Mouse (Mus musculus) retina, adult 2 months (tissue): ENCODE results near the gene 4930522H14Rik.

Experiments
- DNase-seq: peaks from one replicate; pipeline ENCODE4 v3.0.0-alpha.2; 2012; ENCODE audit warnings: low read depth, low spot score

Gene 4930522H14Rik

GRCm38 (mm10) chr4:109531111-109531510 lies at the start of gene 4930522H14Rik:
4930522H14Rik (minus strand) TSS chr4:109531297.
- DNase-seq = no peak

GRCm38 (mm10) chr4:109578356-109578755 lies 47.3 kb upstream of the 4930522H14Rik start:
- DNase-seq = no peak

GRCm38 (mm10) chr4:109576933-109577332 lies 45.8 kb upstream of the 4930522H14Rik start:
- DNase-seq = peak; percentile 16

- no peak for DNase-seq
These were observed 43.7 kb upstream of the 4930522H14Rik start for GRCm38 (mm10) chr4:109574845-109575244.

- DNase-seq = no peak
These were observed 43.2 kb upstream of the 4930522H14Rik start for GRCm38 (mm10) chr4:109574331-109574730.

GRCm38 (mm10) chr4:109572632-109573031 lies 41.5 kb upstream of the 4930522H14Rik start:
- DNase-seq = no peak

GRCm38 (mm10) chr4:109569421-109569820 lies 38.3 kb upstream of the 4930522H14Rik start:
- DNase-seq = no peak

- no peak for DNase-seq
These were observed 37.9 kb upstream of the 4930522H14Rik start for GRCm38 (mm10) chr4:109568959-109569358.

- no peak for DNase-seq
These were observed 33.6 kb upstream of the 4930522H14Rik start for GRCm38 (mm10) chr4:109564711-109565110.

GRCm38 (mm10) chr4:109550338-109551150 lies 19.4 kb upstream of the 4930522H14Rik start:
- DNase-seq = no peak

- no peak for DNase-seq
These were observed 16.2 kb upstream of the 4930522H14Rik start for GRCm38 (mm10) chr4:109547306-109547705.

GRCm38 (mm10) chr4:109546538-109546937 lies 15.4 kb upstream of the 4930522H14Rik start:
- no peak for DNase-seq

GRCm38 (mm10) chr4:109530245-109530816 lies 766 bp downstream of the 4930522H14Rik start:
- no peak for DNase-seq

- DNase-seq = peak; percentile 6
These were observed 26.2 kb downstream of the 4930522H14Rik start for GRCm38 (mm10) chr4:109504885-109505284.

GRCm38 (mm10) chr4:109498476-109498875 lies 32.6 kb downstream of the 4930522H14Rik start:
- no peak for DNase-seq

GRCm38 (mm10) chr4:109493581-109493980 lies 37.5 kb downstream of the 4930522H14Rik start:
- no peak for DNase-seq

GRCm38 (mm10) chr4:109488812-109489211 lies 42.3 kb downstream of the 4930522H14Rik start:
- no peak for DNase-seq

GRCm38 (mm10) chr4:109484621-109485020 lies 46.5 kb downstream of the 4930522H14Rik start, which contains the start of gene Rnf11:
Rnf11 (minus strand) TSS chr4:109484728.
- no peak for DNase-seq

- DNase-seq = no peak
These were observed 48.4 kb downstream of the 4930522H14Rik start for GRCm38 (mm10) chr4:109482701-109483100.

GRCm38 (mm10) chr4:109481424-109481823 lies 49.7 kb downstream of the 4930522H14Rik start:
- DNase-seq = no peak

- no peak for DNase-seq
These were observed 53.6 kb downstream of the 4930522H14Rik start for GRCm38 (mm10) chr4:109477454-109477853.

- peak; percentile 72 for DNase-seq
These were observed 54.5 kb downstream of the 4930522H14Rik start for GRCm38 (mm10) chr4:109476554-109477014.
